Mouse (Mus musculus) cerebellum, postnatal 14 days (tissue): ENCODE measurements at regions not wholly inside any gene's neighbourhood (a gene's known extent, or its start where the extent isn't known, plus 50 kb on each side); places are given as distances from the start of the nearest gene placed in this dataset.

Source experiments
- DNase-seq, 2 experiments: peaks; one replicate each; pipeline ENCODE4 v3.0.0; 2021; ENCODE audit warnings: mixed read lengths in 2 of 2

DNA sequence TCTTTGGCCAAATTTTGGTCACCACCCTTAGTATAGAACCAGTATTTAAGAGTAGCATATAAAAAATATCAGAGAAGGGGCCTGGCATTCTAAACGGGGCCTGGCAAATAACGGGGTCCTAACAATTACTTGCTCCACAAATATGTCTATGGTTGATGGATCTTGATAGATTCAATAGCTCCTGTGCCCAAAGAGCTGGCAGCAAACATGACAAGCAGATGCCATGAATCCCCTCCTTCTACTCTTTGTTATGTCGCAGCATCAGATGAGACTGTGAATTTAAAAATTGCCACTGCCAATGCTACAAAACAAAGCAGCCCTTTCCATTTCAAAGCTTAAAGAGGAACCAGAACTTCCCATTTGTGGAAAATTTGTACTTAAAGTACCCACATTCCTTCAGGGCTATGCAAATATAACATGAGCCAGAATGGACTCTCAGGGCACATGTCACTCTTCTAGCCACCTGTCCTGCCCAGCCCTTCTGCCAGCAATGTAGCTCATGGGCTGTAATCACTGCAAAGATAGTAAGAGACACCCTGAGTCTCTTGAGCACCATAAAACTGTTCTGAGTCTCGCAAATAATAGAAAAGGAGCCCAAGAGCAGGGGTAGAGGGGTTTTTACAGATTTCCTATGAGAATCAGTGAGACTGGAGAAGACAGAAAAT, 342.4 kb upstream of the Kirrel3 start:
- peak; percentile 38 to 73 for DNase-seq

DNA sequence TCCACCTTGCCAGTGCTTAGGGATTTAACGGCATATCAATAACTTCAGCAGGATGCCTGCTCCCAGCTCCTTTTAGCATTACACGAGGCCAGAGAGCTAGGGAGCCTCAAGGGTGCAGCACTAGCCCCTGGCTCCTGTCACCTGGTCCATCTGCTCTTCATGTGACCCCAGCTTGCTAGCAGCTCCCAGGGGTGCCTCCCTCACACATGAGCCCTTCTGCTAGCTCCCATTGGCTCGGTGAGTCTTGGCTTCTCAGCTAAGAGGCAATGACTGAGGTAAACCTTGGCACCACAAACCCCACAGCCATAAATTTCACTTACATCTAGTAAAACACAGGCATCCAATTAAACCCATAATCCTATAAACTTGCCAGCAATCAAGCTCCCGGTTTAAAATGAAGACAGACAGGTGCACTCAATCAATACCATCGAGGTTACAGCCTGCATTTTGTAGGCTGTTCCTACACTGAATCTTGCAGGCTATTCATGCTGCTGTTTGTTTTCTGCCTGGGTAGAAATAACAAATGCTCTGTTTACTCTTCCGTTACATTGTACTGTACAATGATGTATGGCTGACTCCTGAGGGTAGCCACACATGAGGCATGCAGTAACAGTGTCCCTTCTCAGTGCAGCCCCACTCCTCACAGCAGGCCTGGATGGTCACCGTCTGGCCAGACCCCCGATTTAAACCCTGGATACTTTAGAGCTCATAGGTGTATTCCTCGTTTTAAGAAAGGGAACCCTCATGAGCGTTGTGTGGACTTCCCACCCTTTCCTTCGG, 330.3 kb upstream of the Kirrel3 start:
- DNase-seq: peak; percentile 21 to 24

DNA sequence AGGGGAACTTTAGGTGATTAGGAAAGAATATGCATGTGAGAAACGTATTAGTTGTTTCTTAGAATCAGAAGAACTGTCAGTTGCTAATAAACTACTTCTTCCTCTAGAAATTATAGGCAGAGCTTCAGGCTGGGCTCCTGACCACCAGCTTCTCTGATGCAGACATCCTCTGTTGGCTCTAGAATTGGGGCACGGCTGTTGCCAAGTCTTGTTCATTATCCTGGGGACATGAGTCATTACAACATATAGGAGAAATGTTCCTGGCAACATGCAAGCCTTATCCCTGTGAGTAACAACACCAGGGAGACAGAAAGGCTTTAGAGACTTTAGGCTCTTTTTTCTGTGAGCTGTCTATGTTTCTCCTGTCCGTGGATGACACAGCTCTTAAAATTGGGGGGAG, 329.1 kb upstream of the Kirrel3 start:
- DNase-seq: peak; percentile 55 to 68

DNA sequence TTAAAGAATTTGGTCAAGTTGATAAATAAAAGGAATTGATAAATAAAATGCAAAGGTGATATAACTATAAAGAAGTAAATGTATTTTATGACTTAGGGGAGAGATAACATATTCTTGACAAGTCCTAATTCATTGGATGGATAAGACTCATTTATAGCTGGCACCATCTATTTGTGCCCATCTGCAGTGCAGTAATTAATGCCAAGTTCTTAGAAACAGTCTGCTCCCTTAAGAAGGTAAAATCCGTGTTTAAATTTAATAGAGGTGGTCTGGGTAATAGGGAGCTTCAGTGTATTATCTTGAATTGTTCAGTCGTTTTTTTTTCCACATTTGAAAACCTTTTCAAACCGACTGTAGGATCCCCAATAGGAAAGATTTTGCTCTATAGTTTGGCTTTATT, 324.6 kb upstream of the Kirrel3 start:
- peak in 1 of 2 experiments; percentile 23 for DNase-seq

DNA sequence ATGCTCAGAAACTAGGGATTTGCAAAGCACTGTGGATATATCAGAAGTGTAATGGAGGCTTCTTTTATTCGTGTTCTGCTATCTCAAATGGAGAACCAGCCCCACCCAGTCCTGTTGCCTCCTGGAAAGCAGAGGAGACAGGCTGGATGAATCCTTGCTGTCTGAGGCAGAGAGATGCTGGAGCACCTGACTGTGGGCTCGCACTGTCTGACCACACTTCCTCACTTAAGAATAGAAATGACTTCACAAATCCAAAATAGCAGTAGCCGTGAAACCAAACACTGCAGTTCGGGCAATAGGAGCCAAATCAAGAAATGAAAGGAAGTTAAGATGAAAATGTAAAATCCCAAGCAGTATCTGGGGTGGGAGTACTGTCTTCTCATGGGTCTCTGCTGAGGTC, 299.4 kb upstream of the Kirrel3 start:
- DNase-seq: no peak

DNA sequence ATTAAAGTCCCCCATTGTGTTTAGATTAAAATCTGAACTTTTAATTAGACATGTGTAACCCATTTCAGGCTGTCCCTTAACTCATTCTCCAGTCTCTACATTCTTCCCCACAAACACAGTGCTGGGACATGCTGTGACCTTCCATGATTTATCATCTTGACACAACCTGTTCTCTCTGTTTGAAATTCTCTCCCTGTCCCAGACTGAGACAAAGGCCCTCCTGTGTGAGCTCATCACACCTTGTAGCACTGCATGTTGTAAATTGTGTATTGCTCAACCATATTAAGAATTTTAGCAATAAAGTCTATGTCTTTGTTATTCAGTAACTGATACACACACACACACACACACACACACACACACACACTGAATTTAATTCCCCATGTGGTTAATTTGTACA, 293.2 kb upstream of the Kirrel3 start:
- DNase-seq: no peak

DNA sequence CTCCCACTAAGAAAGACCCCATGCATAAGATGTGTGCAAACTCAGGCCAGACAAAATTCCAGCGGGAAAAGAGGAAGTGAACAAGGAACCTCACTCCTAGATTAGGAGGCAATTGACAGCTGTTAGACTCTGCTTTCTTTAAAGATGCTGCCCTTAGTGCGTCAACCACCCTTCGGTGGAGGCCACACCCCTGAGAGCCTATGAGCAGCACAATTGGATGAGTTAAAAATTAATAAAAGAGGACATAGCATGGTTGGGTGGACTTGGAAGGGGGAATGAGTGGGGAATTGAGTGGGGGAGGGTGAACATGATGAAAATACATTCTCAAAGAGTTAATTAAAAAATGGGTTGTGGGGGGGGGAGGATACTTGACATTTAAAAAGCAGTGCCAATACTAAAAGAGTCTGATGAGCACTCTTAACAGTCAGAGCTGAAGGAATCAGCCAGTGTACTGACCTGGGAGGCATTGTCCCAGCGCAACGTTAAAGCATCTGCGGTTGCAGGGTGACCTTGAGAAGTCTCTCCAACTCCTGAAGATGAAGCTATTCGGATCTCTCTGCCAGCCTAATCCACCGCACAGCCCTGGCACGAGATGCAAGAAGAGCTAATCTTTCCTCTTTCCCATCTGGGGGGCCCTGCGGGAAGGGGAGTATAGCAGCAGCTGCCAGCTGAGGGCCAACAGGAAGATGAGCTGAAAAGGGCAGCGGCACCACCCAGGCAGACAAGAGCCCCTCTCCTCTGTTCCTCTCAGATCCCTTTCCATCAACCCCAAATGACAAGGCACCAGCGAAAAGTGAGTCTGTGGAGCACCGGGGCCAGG, 283.4 kb upstream of the Kirrel3 start:
- peak; percentile 59 to 62 for DNase-seq

DNA sequence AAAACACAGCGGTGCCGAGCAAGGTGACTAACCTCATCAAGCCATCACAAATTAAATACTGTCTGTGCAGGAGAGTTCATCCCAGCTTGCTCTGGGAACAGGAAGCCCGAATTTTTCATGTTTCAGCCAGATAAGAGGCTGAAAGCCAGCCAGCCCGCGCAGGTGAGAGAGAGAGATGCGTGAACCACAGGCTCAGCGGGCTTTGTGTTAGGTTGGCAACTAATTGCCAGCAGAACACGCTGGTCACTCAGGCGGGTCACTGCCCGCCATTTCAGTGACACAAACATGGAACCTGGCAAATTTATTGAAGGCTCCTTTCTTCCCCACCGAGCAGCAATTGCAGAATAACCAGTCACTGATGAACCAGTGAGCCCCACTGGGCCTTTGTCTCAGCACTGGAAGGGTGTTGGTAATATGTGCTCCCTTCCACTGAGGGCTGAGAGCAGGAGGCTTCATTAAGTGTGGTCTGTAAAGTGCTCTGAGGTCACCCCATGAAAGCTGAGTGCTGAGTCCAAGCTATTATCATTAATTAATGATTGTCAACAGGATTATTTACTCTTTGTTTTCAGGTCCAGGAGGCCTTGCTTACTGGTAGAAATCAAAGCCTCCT, 282.6 kb upstream of the Kirrel3 start:
- DNase-seq: peak; percentile 54 to 56

DNA sequence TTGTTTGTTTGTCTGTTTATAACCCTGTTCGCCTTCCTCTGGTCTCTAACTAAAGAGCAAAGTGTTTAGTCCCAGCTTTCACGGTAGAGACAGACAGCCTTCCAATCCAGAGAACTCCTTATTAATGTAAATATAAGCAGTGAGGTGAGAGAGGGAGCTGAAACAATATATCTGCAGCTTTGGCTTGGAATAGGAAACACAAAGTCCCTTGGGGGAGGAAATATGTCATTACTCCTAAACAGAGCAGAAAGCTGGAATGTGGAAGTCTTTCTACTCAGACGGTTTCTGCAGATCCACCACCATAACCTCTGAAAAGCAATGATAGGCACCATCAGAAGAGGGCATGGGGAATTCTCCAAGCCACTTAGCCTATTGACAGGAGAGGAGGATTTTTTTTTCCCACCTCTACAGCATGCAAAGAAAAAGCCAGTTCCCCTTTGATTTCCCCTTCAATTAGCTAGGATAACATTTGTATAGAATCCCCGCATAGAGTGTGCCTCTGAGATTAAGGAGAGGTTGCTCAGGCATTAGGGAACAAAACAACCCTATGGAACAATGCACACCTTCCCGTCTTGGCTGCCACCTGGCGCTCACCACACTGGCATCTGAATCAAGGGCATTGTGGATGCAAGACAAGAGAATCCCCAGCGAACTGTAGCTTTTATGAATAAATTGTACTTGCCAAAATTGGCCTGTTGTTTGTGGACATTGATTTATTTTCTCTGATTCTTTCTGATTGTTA, 281.9 kb upstream of the Kirrel3 start:
- DNase-seq: peak in 1 of 2 experiments; percentile 19

DNA sequence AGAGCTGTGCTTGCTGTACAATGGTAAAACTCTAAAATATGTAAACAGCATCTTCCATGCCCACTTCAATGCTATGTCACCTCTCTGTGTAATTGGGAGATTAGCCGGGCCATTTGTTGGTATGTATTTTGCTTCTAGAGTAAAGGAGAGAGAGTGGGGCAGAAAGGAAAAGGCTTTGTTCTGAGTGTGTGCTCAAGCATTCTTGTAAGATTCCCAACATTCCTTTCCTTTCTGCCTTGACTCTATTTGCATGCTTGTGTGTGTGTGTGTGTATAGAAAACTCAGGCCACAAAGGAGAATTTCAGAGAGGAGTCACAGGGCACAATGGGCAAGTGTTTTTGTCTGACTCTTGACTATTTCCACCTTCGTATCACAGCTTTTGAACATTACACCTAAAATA, 281.2 kb upstream of the Kirrel3 start:
- no peak for DNase-seq

DNA sequence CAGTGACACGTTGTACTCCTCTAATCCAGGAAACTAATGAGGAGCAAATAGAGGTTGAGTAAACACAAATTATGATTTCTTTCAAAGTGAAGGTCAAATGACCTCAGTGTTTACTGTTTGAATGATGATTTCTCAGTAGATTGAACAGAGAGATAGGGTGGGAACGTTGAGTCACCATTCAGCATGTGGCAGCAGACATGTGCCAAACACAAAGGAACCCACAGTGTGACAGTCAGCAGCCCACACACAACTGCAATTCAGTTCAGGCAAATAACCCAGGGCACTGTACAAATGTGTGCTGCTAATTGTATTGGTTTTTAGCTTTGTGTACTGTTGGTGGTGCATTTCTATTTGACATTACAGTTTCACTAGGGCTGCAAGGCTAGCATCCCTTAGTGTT, 254.1 kb upstream of the Kirrel3 start:
- no peak for DNase-seq

DNA sequence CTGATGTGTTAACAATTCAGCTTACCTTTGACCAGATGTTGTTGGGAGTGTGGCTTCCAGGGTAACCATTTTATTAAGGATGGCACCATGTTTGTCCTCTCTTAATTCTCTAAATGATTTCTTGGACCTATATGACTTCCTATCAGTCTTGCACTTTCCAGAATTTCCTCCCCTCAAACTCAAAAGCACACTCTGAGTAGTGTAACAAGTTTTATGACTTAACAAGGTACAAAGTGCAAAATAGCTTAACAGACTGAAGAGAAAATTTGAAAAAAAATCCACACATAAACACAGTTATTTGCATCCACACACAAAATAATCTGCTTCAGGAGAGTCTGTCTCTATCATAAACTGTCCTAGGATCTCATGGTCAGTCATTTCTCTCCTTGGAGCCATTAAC, 251.0 kb upstream of the Kirrel3 start:
- no peak for DNase-seq

DNA sequence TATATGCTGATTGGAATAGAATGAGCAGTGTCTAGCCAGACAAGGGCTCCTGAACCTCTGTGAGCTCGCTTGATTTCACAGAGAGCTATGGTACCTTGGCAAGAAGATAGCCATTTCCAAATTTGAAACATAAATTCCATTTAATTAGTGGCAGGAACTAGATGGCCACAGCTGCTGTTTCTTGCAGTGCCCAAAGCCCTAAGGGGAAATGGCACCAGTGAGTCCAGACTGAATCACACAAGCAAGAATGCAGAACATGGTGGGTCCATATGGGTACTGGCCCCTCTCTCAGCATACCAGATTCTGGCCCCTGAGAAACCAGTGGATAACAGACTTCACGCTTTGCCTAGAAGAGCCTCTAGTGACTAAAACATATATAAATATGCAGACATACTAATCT, 246.2 kb upstream of the Kirrel3 start:
- DNase-seq: peak; percentile 14 to 19

DNA sequence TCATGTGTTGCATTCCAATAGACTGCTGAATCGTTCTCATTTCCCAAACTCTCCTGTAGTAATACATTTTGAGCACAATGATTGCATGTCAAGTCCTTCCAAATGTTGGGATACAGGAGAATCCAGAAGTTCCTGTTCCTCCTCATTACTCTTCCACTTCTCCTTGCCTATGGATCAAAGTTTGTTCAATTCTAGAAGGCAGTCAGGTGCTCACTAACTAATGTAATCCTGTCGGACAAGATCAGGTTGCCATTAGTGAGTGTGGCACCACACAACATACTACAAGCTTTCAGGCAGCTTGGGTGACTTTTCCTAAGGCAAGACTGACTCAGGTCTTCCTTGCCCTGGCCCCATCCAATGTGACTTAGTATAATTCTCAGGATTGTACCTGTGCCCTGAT, 242.0 kb upstream of the Kirrel3 start:
- no peak for DNase-seq

DNA sequence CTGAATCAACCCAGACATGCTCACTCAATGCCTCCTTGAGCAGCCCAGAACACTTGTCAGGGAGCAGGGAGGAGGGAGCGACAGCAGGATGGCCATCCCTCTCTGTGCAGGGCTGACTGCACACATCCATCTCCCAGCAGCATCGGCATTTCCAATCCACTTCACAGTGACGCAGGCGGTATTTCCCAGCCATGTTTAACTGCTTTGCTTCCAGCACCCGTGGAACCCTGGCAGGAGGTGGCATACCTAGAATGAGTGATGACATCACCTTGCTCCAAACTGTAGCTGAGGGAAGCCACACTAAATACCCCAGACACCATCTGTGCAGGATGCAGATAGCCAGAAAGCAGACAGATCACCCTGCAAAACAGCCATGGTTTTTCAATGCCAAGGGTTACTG, 241.1 kb upstream of the Kirrel3 start:
- peak; percentile 75 to 81 for DNase-seq

DNA sequence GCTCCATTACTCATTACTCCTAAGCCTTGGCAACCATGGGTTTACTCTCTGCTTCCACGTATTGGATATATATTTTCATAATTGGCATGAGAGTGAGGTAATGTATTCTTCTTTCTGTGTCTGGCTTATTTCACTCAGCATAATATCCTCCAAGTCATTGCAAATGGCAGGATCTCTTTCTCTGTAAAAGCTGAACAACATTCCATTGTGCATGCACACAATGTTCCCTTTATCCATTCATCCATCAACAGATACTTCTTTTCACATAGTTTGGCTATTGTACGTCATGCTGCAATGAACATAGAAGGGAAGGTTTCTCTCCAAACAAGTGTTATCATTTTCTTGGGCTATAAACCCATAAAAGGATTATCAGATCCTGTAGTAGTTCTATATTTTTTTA, 232.9 kb upstream of the Kirrel3 start:
- no peak for DNase-seq

DNA sequence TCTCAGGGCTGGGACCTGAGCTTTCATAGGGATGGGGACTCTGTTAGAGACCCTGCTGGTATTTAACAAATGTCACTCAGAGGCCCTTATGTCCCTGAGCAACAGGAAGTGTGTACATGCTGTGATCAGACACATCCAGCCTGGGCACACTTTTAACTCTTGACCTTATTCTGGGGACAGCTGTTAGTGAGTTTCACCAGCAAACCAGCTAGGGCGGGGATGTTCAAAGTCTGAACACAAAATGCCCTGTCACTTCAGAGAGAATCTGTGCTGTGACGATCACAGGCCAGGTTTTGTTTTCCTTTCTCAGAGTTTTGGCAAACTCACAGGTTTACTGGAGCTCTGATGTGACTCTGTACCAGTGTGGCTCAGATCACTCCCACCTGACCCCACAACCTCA, 227.2 kb upstream of the Kirrel3 start:
- no peak for DNase-seq

DNA sequence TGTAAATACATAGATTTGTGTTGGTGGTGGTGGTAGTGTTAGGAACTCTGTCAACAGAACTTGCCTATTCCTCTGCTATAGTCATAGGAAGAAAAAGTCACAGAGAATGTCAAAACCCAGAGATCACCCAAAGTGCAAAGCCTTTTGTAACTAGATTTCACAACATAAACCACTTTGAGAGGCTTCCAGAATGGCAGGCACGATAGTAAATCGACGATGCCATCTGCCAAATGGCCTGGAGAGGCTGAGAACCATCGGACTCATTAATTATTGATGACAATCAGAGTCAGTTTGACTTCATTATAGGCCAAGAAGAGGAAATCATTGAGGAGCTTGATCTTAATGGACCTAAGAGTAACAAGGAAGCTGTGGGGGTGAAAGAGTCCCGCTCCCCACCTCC, 207.6 kb upstream of the Kirrel3 start:
- DNase-seq: no peak

DNA sequence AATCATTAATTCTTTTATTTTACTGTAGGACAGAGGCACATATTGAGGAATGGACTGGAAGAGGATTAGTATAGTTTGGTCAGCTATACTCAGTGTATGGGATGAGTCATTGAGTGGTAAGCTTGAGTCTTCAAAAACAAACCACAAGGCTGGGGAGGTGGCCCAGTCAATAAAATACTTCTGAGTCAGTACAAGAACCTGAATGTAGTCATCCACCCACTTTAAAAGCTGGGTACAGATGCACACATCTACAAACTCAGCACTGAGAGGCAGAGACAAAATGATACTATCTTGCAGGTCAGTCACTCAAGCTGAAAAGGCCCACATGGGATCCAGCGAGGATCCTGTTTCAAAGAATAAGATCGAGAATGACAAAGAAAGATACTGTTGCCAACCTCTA, 206.3 kb upstream of the Kirrel3 start:
- DNase-seq: no peak

DNA sequence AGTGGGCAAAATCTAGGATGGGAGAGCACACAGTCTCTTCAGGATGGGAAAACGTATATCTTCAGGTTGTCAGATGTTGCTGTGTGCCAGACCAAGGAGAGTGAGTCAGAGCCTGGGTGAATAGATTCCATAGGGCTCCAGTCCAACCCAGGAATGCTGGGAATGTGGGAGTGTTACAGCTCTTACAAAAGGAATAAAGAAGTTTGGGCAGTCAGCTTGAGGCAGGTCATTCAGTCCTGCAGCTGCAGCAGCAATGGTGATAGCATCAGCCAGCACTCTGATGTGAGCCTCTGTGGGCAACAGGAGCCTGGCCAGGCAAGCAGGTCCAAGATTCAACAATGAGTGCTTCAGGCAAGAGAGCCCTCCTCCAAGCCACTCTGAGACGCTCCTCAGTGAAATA, 205.8 kb upstream of the Kirrel3 start:
- DNase-seq: no peak

DNA sequence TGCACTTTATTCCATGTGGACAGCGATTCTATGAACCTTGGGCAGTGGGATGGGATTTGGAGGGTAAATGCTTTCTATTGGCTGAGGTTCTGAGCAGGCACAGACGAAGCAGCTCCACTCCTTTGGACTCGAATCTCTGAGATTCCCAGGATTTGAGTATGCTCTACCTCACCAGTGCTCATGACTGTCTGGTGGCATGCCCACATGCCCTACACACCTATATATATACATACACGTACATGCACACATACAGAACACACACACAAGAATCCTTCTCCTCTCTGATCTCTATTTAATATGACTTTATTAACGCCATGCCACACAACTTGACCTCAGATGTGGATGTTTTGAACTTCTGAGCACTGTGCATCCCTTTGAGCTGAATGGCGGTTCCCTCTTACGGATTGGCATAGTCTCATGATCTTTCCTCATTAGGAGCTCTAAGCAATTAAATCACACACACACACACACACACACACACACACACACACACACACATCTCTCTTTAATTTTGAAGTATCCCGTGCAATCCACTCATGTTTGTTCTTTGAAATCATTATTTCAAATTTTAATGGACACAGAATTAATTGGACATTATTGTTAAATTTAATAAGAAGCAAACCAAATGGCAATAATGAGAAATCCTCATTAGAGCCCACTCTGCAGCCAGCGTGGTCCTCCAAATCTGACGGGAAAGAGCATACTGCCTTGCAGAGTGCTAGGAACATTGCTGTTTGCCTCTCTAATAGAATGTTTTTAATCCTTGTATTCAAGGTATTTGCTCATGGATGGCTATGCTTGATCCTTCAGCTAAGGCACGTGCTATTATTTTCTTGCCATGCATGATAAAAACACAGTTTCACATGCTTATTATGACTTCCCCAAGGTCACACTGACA, 205.1 kb upstream of the Kirrel3 start:
- DNase-seq: no peak
